Mouse (Mus musculus): ENCODE results near the gene Svs6.

- TF ChIP-seq CTCF (conservative IDR thresholded peaks at IDR 0.05 in 1 of 2, IDR thresholded peaks at IDR 0.05 in 1 of 2; ENCODE audit: low read depth in 2 of 2, low read length in 2 of 2) (no peak), USF2 (conservative IDR thresholded peaks at IDR 0.05; ENCODE audit: low read depth, low read length) (no peak), POLR2A (IDR thresholded peaks at IDR 0.05; ENCODE audit: low read depth, low read length) (no peak), CHD1 (IDR thresholded peaks at IDR 0.05; ENCODE audit: low read depth, low read length) (no peak), ELF1 (IDR thresholded peaks at IDR 0.05; ENCODE audit: low read depth, low read length) (no peak)
Measured at GRCm38 (mm10) chr2:164352697-164353096, 36.1 kb downstream of the Svs6 start.

Data from CH12.LX (cell line).